Mouse (Mus musculus) bone marrow macrophage, adult 2 months (primary cell): Measurements from ENCODE around the gene 1810046K07Rik.

ENCODE experiments used
- CTCF ChIP-seq: IDR thresholded peaks from 2 replicates; pipeline ENCODE4 v1.5.1; 2012; ENCODE audit warnings: low read depth, mild to moderate bottlenecking, low read length, moderate library complexity
- POLR2A ChIP-seq: IDR thresholded peaks from 2 replicates; pipeline ENCODE4 v1.6.1; 2012; ENCODE audit warnings: mild to moderate bottlenecking, low read depth, low read length, borderline replicate concordance

DNA sequence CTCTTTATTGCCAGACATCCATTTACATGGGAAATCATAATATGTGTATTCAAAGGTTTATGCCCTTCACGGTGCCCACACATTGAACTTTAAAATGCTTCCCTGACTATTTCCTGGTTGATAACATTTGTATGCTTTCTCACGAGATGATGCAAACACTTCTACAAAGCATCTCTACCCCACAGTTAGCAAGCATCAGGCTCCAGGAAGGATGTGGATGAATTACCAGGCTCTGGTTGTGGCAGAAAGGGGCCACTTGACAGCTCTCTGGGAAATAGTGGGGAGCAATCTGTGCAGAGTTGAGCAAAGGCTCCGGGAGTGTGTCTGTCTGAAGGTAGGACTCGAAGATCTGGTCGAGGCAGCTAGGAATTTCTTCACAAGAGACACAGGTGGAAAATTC lies 56.6 kb downstream of the 1810046K07Rik start:
- TF ChIP-seq POLR2A, result no peak
- no peak for TF ChIP-seq CTCF
